Mouse (Mus musculus): ENCODE measurements around the gene Rif1.

GRCm38 (mm10) chr2:52072065-52072490, 554 bp upstream of the Rif1 start:
- TF ChIP-seq CTCF (IDR thresholded peaks at IDR 0.05; ENCODE audit: low read depth, low read length) (no peak), POLR2A (IDR thresholded peaks at IDR 0.05; ENCODE audit: extremely low read depth, insufficient read depth, low read length) (no peak)
